Mouse (Mus musculus) kidney, postnatal 0 days (tissue): ENCODE data around the gene Ndrg2. TPM values are rescaled to one million over a fixed set of nuclear protein-coding genes. Genes with fewer than 3 reads are reported as not detected.

Experiments
- ATAC-seq: fragments of 200-750 bp; cut with Nextera tagmentation; replicated peaks from 2 replicates; pipeline ENCODE4 v1.8.0; 2017; ENCODE audit warnings: low read depth, moderate number of reproducible peaks, moderate TSS enrichment, moderate library complexity; ENCODE audit not compliant: low FRiP score
- DNase-seq: peaks from one replicate; pipeline ENCODE4 v3.0.0-alpha.2; 2016; ENCODE audit warnings: low spot score
- H3K27ac ChIP-seq: fragments of 300-500 bp; sonication (generic); 2 replicates; pipeline ENCODE4 v1.5.1; 2014; ENCODE audit warnings: mild to moderate bottlenecking
- H3K27me3 ChIP-seq: fragments of 300-500 bp; sonication (generic); 2 replicates; pipeline ENCODE4 v1.6.1; 2014; ENCODE audit warnings: low read length, mixed read lengths; ENCODE audit not compliant: insufficient read depth
- H3K36me3 ChIP-seq: fragments of 300-500 bp; sonication (generic); 2 replicates; pipeline ENCODE4 v1.6.1; 2014; ENCODE audit warnings: low read length, mixed read lengths; ENCODE audit not compliant: insufficient read depth
- H3K4me1 ChIP-seq: fragments of 300-500 bp; sonication (generic); replicated peaks from 2 replicates; pipeline ENCODE4 v1.6.1; 2014; ENCODE audit warnings: antibody characterized with exemption, low read length, mixed read lengths; ENCODE audit not compliant: insufficient read depth
- H3K4me2 ChIP-seq: fragments of 300-500 bp; sonication (generic); 2 replicates; pipeline ENCODE4 v1.6.1; 2014; ENCODE audit warnings: mild to moderate bottlenecking, low read length, moderate library complexity, mixed read lengths
- H3K4me3 ChIP-seq: fragments of 300-500 bp; sonication (generic); replicated peaks from 2 replicates; pipeline ENCODE4 v1.5.1; 2014; ENCODE audit warnings: low read depth, low read length
- H3K9ac ChIP-seq: fragments of 300-500 bp; sonication (generic); 2 replicates; pipeline ENCODE4 v1.6.1; 2014; ENCODE audit warnings: low read depth, low read length
- H3K9me3 ChIP-seq: fragments of 300-500 bp; sonication (generic); replicated peaks from 2 replicates; pipeline ENCODE4 v1.6.1; 2016; ENCODE audit warnings: low read length, inconsistent platforms, mixed read lengths
- CTCF ChIP-seq: IDR thresholded peaks from 2 replicates; pipeline ENCODE4 v1.5.1; 2016; ENCODE audit warnings: antibody characterized with exemption, low read depth, mild to moderate bottlenecking, moderate library complexity
- WGBS: fragments of 180-500 bp; shearing (Covaris S2); extraction: QIAGEN DNeasy Blood & Tissue Kit; methylation state at CpG from one replicate; pipeline ENCODE4 v1.1.7; 2014; 5-methylcytosine and 5-hydroxymethylcytosine counted together
- polyA plus RNA-seq: library from polyadenylated mRNA; unstranded; fragments of >200 nt; fragmentation: Nextera tagmentation; extraction: Ambion mirVana; gene quantifications from 2 replicates; pipeline ENCODE4 v1.2.1, GENCODE M21; 2015

Gene Ndrg2
- 89.2 and 95.3 TPM in 2 replicates for polyA plus RNA-seq

- ATAC-seq (peak; percentile 70), DNase-seq (peak; percentile 72)
- Histone ChIP-seq H3K9ac (peak within 1 kb of the TSS; percentile 74), H3K4me1 (0 out of 2 replicates have a peak, but pooled peaks cover 11% of the 10 kb centered on the region), H3K27ac (peak within 1 kb of the TSS; percentile 87), H3K9me3 (no peaks in the 10 kb centered on the region), H3K36me3 (no peaks in the 10 kb centered on the region), H3K4me3 (peak within 1 kb of the TSS; percentile 62), H3K27me3 (no peaks in the 10 kb centered on the region), H3K4me2 (peak within 1 kb of the TSS; percentile 100)
- WGBS: 1% methylated on average over 22 of the region's 23 CpGs
- TF ChIP-seq CTCF: no peak
Measured at GRCm38 (mm10) chr14:51913960-51914762, at the start of gene Ndrg2. Gene Ndrg2, minus strand, starts transcription at chr14:51914158.

GRCm38 (mm10) chr14:51960316-51960715, 46.4 kb upstream of the Ndrg2 start:
- H3K4me2 ChIP-seq: no peak overlapping the region
- H3K27ac ChIP-seq: no peak overlapping the region
- ATAC-seq (no peak), DNase-seq (no peak)
- WGBS: 92% methylated on average over 2 of the region's 2 CpGs
- H3K9ac ChIP-seq: no peak overlapping the region
- H3K4me1 ChIP-seq: no peaks in the 10 kb centered on the region
- no peak for TF ChIP-seq CTCF
- H3K36me3 ChIP-seq: no peaks in the 10 kb centered on the region
- H3K27me3 ChIP-seq: no peaks in the 10 kb centered on the region
- no peaks in the 10 kb centered on the region for H3K9me3 ChIP-seq
- no peak overlapping the region for H3K4me3 ChIP-seq

- Histone ChIP-seq H3K9me3 (no peaks in the 10 kb centered on the region), H3K4me1 (no peaks in the 10 kb centered on the region), H3K27ac (no peak overlapping the region), H3K4me3 (no peak overlapping the region), H3K36me3 (no peaks in the 10 kb centered on the region), H3K9ac (no peak overlapping the region), H3K27me3 (no peaks in the 10 kb centered on the region), H3K4me2 (no peak overlapping the region)
- 82% methylated on average over 6 of the region's 6 CpGs for WGBS
- ATAC-seq (no peak), DNase-seq (no peak)
- TF ChIP-seq CTCF: no peak
Measured at GRCm38 (mm10) chr14:51943336-51943735, 29.4 kb upstream of the Ndrg2 start.

GRCm38 (mm10) chr14:51942236-51942635, 28.3 kb upstream of the Ndrg2 start:
- H3K36me3 ChIP-seq: no peaks in the 10 kb centered on the region
- H3K4me2 ChIP-seq: no peak overlapping the region
- no peak overlapping the region for H3K4me3 ChIP-seq
- H3K27ac ChIP-seq: no peak overlapping the region
- DNase-seq (no peak), ATAC-seq (no peak)
- H3K9ac ChIP-seq: no peak overlapping the region
- no peaks in the 10 kb centered on the region for H3K9me3 ChIP-seq
- no peaks in the 10 kb centered on the region for H3K4me1 ChIP-seq
- 38% methylated on average over 7 of the region's 7 CpGs for WGBS
- TF ChIP-seq CTCF: no peak
- no peaks in the 10 kb centered on the region for H3K27me3 ChIP-seq

- DNase-seq (no peak), ATAC-seq (no peak)
- WGBS: 60% methylated on average over 9 of the region's 9 CpGs
- Histone ChIP-seq H3K4me3 (no peak overlapping the region), H3K4me2 (no peak overlapping the region), H3K27me3 (no peaks in the 10 kb centered on the region), H3K9ac (no peak overlapping the region), H3K9me3 (no peaks in the 10 kb centered on the region), H3K4me1 (no peaks in the 10 kb centered on the region), H3K27ac (no peak overlapping the region), H3K36me3 (no peaks in the 10 kb centered on the region)
- no peak for TF ChIP-seq CTCF
Measured at GRCm38 (mm10) chr14:51941577-51941976, 27.6 kb upstream of the Ndrg2 start.

GRCm38 (mm10) chr14:51940944-51941560, 27.1 kb upstream of the Ndrg2 start:
- H3K27me3 ChIP-seq: no peaks in the 10 kb centered on the region
- ATAC-seq: no peak; the same call in 1 of the 2 replicates
- H3K9me3 ChIP-seq: no peaks in the 10 kb centered on the region
- no peak overlapping the region for H3K9ac ChIP-seq
- 22% methylated on average over 8 of the region's 8 CpGs for WGBS
- no peak overlapping the region; the same call in 1 of the 2 replicates for H3K27ac ChIP-seq
- DNase-seq: peak; percentile 74
- TF ChIP-seq CTCF: no peak
- no peak overlapping the region for H3K4me3 ChIP-seq
- H3K4me2 ChIP-seq: no peak overlapping the region
- H3K36me3 ChIP-seq: no peaks in the 10 kb centered on the region
- no peaks in the 10 kb centered on the region for H3K4me1 ChIP-seq
